Mouse (Mus musculus): ENCODE results near the gene Zfp691.

Gene Zfp691

GRCm38 (mm10) chr4:119173851-119174453 is at the start of gene Zfp691:
Gene Zfp691 (minus strand): TSS chr4:119174195.
- peak; percentile 83 to 93 for DNase-seq (ENCODE audit: low spot score in 2 of 2)

GRCm38 (mm10) chr4:119223696-119224095 is 49.7 kb upstream of the Zfp691 start:
- DNase-seq (ENCODE audit: low spot score in 2 of 2), result no peak

DNA sequence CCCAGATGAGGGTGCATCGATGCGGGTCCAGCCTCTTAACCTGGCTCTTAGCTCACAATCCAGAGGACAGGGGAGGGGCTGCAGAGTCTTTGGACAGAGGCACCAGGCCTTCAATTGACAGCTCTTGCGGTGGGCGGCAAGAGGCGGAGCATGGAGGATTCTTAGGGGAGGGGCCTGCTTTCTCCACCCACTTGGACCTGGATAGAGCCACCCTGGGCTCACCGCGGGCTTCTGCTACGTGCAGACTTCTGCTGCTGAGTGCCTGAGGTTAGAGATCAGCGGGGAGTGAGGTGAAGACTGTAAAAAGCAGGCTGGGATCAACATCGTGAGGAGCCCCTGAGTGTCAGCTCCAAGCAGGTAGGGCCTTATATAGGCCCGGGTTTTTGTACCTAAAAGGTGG is 44.2 kb upstream of the Zfp691 start, which contains the start of gene Tmem269:
TSS of gene Tmem269 (minus strand) at position 49 of the 400 bp plus-strand sequence.
- DNase-seq (ENCODE audit: low spot score in 2 of 2), result no peak

GRCm38 (mm10) chr4:119216667-119217066 is 42.7 kb upstream of the Zfp691 start:
- no peak for DNase-seq (ENCODE audit: low spot score in 2 of 2)

DNA sequence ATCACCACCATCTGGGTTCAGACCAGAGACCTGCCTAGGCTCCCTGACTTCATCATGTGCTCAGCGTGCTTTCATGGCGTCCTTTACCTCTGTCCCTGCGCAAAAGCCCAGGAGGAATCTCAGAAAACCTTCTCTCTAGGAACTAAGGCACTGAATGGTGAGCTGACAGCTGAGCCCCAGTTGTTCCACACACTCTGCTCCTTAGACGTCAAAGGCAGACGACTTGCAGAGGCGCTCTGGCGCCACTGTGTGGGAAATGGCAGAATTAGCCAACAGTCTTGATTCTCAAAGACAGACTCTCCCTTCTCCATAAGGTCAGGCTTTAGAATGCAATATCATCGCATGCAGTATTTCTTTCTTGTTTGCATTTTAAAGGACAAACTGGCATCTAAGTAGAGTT is 30.7 kb upstream of the Zfp691 start:
- peak in 1 of 2 experiments; percentile 56 for DNase-seq (ENCODE audit: low spot score in 2 of 2)

DNA sequence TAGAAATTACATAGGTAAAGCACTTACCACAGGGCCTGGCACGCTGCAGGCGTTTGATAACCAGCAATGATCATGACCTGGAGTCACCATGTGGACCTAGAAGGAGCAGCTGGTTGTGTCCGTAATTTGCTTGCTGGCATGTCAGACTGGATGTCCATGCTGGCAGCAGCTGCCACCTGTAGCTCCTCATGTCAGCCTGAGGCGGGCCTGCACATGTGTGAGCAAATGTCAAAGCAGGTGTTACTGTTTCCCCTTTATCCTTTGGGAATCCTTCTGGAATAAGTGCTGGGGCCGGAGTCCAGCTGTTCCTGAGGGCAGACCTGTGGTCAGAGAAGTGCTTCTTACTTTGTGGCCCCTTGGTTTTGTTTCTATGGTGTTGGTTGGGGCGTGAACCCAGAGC is 24.1 kb upstream of the Zfp691 start:
- DNase-seq (ENCODE audit: low spot score in 2 of 2), result no peak

DNA sequence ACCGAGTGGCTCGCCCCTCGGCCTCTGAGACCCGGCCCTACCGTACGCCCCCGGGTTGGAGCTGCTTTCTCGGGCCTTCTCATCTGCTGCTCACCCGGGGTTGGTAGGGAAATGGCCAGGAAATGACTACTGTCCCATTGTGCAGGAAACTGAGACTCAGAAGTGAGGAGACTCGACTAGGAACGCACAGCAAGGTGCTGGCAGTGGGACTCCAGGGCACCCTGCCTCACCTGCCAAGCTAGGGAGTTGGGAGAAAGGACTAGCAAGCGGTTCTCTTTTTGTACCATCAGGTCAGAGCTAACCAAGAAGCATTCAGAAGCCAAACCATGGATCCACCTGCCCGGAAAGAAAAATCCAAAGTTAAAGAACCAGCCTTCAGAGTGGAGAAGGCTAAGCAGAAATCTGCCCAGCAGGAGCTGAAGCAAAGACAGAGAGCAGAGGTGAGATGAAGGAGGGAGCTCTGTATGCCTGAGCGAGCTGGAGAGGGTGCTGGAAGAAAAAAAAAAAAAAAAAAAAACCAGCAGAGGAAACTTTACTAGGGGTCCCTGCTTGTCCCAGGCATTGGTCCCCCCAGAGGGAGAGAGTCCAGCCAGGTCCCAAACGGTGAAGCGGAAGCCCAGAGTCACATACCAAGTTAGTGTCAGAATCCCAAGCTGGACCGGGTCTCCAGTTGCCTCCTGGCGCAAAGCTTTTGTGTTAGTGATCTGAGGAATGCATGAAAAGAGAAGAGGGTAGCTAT is 21.8 kb upstream of the Zfp691 start:
- DNase-seq (ENCODE audit: low spot score in 2 of 2), result peak in 1 of 2 experiments; percentile 30

DNA sequence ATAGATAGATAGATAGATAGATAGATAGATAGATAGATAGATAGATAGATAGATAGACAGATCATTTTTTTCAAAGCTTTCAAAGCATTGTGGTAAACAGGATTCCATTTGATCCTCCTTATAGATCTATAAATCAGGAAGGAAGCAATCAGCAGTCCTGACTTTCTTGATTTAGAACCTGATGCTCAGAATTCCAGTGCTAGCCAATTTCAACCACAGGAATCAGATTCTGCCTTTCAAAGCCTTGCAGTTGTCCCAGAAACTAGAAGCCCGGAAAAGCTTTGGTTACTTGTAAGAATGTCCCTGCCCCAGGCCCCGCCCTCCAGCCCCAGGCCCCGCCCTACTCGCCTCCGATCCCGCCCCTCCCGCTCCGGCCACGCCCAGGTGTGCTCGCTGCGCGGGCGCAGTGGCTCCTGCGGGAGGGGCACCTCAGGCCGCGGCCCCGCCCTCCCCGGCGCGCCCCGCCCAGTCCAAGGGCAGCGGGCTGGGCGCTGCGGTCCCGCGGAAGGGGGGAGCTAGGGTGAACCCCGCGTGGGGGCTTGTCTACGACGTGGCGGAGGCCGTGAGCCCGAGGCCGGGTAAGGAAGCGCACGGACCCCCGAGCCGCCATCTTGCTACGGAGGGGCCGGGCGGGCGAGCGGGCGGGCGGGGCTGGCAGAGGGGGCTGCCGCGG is 21.1 kb upstream of the Zfp691 start, which contains the start of gene Svbp:
TSS of gene Svbp (plus strand) at position 398 of the 673 bp plus-strand sequence.
- DNase-seq (ENCODE audit: low spot score in 2 of 2), result peak; percentile 77 to 90

DNA sequence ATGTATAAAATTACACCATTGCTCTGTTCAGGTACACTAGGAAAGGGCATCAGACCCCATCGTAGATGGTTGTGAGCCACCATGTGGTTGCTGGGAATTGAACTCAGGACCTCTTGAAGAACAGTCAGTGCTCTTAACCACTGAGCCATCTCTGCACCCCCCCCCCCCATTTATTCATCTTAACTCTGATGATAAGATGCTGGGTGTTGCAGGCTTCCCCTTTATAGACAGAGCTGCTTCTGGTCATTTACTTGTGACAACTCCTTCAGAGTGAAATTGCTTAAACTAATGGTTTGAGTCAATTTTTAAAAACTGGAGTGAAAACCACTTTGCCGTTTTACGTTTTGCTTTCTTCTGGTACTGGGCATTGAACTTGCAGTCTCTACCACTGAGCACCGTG is 18.8 kb upstream of the Zfp691 start:
- no peak for DNase-seq (ENCODE audit: low spot score in 2 of 2)

DNA sequence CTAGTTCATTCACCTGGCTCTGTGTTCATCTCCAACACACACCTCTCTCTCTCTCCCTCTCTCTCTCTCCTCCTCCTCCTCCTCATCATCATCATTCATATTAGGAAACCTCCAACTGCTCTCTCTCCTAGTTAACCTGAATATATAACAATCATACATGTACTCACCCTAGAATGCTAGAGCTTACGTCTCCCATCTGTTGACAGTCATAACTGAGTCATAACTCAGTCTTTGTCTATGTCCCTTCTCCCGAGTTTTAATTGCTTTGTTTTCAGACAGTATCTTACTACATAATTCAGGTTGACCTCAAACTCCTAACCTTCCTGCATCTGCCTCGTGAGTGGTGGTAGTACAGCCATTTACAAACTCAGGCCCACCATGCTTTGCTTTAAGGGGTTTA is 17.3 kb upstream of the Zfp691 start:
- DNase-seq (ENCODE audit: low spot score in 2 of 2), result no peak

DNA sequence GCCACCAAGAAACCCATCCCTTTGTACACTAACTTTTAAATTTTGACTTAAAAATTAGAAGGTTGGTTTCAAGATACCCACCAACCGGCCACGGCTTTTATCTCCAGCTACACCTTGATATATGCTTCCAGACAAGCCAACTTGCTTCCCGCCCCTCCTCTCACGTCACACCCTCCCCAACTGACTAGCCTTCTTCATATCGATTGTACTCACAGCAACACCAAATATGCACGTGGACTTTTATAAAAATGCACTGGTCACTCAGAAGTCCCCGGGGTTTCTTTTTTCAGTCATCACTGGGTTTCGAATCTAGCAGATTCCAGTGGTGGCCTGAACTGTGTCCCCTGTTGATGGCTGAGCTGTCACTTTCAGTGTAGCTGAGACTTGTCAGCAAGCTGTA is 16.6 kb upstream of the Zfp691 start:
- DNase-seq (ENCODE audit: low spot score in 2 of 2), result no peak

DNA sequence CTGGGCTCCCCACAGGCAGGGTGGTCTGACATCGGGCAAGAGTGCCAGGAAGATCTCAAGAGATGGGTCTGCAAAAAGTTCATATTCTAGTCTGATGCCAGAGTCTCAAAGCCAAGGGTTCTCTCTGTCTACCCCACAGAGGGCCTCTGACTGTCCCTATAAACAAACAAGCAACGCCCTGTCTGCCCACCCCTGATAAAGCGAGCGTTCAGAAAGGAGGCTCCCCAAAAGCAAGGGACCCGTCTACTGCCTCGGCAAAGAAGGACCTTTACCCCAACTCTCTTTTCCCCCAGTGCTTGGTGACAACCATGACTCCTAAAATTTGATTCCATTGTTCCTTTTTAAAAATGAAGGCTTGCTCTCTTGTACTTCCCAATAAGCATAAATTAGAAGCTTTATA is 15.9 kb upstream of the Zfp691 start, which contains the start of gene Ermap:
TSS of gene Ermap (minus strand) at position 148 of the 400 bp plus-strand sequence.
- no peak for DNase-seq (ENCODE audit: low spot score in 2 of 2)

GRCm38 (mm10) chr4:119189392-119189791 is 15.4 kb upstream of the Zfp691 start:
- no peak for DNase-seq (ENCODE audit: low spot score in 2 of 2)

- DNase-seq (ENCODE audit: low spot score in 2 of 2), result no peak
Observed at GRCm38 (mm10) chr4:119188060-119188785, 14.2 kb upstream of the Zfp691 start.

DNA sequence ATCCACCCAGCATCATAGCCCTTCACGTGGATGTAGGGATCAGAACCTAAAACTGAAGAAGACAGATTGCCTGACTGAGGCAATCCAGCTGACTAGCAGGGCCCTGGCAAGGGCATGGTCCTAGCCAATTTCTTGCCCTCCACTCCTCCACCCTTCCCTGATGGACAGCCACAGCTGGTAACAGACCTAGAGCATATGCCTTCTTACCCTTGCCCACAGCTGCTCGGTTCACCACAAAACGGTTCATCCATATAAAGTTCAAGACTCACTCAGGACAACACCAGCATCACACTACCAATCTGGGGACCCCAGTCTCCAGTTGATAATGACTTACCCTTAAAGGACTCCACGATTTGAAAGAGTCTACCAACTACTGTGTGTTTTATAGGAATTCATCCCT is 11.8 kb upstream of the Zfp691 start:
- DNase-seq (ENCODE audit: low spot score in 2 of 2), result no peak

DNA sequence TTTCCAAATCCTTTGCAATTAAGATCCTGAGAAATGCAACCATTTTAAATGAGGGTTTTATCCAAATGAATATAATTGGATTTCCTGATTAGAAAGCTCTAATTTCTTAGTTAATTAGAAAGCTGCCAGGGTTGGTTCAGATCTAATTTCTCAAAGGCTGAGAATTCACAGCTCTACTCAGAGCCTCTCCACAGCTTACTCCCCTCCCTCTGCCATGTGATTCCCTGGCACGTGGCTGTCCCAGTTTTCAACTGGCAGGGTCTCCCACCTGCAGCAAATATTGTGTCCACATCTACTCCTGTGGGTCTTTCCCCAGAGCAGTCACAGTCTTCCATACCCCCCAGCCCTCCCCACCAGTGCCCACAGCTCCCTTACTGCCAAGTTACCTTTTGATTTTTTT is 9.5 kb upstream of the Zfp691 start:
- DNase-seq (ENCODE audit: low spot score in 2 of 2), result no peak

DNA sequence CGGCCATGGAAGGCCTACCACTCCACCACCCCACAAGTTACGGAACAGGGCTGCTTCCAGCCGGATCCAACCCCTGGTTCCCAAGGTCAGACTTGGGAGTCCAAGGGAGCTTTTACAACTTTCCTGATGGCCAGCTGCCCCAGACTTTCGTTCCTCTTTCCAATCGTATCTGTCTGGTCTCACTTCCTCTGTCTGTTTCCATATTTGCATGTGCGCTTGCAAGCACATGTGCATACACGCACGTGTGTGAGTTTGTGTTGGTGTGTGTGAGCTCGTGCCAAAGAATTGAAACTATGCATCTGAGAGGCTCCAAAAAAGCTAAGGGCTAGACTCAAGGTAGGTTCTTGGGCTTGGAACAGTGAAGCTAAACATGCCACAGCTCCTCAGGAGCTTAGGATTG is 7.5 kb upstream of the Zfp691 start:
- DNase-seq (ENCODE audit: low spot score in 2 of 2), result no peak

DNA sequence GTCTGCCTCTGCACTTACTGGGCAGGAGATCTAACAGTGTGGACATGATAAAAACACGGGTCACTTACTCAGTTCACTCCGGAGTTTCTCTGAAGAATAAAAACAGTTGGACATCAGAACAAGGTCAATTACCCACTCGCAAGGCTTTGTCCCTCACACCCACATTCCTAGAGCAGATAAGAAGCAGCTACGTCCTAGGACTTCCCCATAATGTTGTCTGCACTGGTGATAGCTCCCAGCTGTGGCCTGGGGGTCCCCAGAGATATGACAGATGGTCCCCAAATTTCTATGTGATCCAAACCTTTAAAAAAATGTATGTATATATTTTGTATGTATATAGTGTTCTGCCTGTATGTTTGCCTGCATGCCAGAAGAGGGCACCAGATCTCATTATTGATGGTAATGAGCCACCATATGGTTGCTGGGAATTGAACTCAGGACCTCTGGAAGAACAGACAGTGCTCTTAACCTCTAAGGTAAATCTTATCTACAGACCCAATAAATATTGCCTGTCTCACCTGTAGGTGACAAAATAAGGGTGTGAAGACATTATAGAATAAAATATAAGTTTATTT is 6.2 kb upstream of the Zfp691 start:
- no peak for DNase-seq (ENCODE audit: low spot score in 2 of 2)

DNA sequence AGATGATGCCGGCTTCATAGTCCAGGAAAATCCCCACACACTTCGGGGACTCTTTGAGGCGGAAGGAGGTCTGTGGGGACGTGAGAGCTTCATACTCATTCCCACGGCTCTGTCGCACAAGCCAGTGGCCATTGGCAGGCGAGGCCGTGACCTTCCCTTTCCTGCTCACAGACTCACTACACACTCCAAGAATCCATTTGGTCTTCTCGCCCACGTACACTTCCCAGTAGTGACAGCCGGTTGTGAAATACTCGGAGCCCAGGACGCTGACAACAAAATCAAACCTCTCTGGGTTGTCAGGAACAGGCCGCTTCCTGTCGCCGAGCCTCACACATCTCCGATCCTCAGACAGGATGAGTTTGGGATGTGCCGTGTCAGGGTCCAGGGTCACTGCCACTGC is 4.3 kb upstream of the Zfp691 start:
- DNase-seq (ENCODE audit: low spot score in 2 of 2), result no peak

- no peak for DNase-seq (ENCODE audit: low spot score in 2 of 2)
Observed at GRCm38 (mm10) chr4:119177702-119178101, 3.7 kb upstream of the Zfp691 start.

GRCm38 (mm10) chr4:119172919-119173650 is 910 bp downstream of the Zfp691 start:
- no peak for DNase-seq (ENCODE audit: low spot score in 2 of 2)

All from cerebellum, postnatal 4 days (tissue).